Mouse (Mus musculus) erythroblast, adult 5-6 weeks (primary cell): ENCODE results near the gene Cryzl1. TPM values are rescaled to one million over a fixed set of nuclear protein-coding genes. Genes with fewer than 3 reads are reported as not detected.
"Not testable (repeated sequence)": the region's sequence is repeated elsewhere in the genome, so short reads cannot be mapped to it uniquely, and the experiment has no call there.

Experiments
- ATAC-seq: replicated peaks from 2 replicates; pipeline ENCODE4 v1.8.0; 2016; ENCODE audit warnings: moderate number of reproducible peaks, mild to moderate bottlenecking, moderate TSS enrichment, inconsistent platforms; ENCODE audit not compliant: poor library complexity, low FRiP score, severe bottlenecking
- total RNA-seq, 2 experiments: library from RNA; stranded (forward) in 1 of 2; stranded (reverse) in 1 of 2; fragments of 150-400 nt in 1 of 2; fragments of 200-764, 138-1000 nt in 1 of 2; gene quantifications; 2 replicates each; pipeline versions ENCODE4 v1.2.3 to v1.2.4; 2015 to 2017; ENCODE audit warnings: low replicate concordance in 2 of 2

Gene Cryzl1
- total RNA-seq, 2 experiments from 2014 or later, result 17.7 to 55.1 TPM

DNA sequence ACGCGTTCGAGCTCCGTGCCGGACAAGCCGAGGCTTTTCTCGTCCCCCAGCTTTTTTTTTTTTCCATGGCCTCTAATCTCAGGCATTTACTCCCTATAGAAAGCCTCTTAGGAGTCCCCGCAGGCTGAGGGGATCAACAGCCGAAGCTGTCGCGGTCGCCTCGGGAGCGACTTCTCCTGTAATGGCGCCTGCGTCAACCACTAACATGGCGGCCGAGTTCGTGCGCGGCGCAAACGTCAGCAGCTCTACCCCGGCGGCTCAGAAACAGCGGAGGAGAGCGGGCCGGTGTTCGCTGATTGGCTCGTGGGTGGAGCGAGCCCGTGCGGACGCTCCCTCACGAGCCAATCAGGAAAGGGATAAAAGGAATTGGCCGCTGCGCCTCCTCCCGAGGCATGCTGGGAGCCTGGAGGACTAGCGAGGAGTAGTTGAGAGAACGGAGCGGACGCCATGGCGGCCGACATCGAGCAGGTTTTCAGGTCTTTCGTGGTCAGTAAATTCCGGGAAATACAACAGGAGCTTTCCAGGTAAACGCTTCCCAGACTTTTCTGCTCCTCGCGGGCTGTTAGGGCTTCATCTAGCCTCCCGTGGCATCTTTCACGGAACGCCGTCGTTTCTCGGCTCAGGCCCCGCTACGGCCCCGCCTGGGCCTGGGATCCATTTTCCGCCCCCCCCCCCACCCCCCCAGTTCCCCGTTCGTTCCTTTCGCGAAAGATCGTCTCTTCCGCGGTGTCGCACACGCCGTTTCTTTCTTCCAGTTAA lies 81.1 kb downstream of the Cryzl1 start, which contains the start of gene Son:
Gene Son (plus strand): TSS at position 46 of the 759 bp plus-strand sequence.
- ATAC-seq, result peak; percentile 90

DNA sequence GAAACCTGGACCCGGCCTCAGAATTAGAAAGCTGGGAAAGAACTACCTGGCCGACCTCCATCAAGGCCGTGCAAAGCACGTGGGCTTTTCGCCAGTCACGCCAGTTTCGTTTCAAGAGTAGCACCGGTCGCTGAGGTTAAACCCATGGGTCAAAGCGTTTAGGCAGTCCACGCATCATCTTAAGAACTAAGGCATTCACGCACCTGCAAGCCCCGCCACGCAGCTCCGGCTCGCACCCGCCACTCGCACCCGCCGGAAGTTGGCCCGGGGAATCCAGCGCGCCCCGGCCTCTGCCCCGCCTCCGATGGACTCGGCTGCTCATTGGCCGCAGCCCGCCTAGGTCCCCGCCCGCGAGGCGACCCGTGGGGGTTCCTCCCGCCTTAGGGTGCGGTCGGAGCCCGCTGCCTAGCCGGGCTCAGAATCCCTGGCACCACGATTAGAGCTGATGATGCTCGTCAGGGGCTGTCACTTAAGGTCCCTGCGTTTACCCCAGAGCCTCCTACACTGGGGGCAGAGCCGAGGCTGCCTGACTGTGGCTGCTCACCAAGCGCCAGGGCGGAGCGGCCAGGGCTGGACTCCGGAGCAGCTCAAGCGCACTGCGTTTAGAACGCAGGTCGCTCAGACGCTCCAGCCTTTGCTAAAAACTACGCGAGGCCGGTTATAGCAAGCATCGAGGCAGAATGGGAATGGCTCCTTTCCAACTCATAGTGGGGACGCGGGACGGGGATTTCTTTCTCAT lies 81.9 kb downstream of the Cryzl1 start, which contains the start of gene Gart:
Gene Gart (minus strand): TSS at position 272 of the 739 bp plus-strand sequence.
- peak; percentile 87 for ATAC-seq

DNA sequence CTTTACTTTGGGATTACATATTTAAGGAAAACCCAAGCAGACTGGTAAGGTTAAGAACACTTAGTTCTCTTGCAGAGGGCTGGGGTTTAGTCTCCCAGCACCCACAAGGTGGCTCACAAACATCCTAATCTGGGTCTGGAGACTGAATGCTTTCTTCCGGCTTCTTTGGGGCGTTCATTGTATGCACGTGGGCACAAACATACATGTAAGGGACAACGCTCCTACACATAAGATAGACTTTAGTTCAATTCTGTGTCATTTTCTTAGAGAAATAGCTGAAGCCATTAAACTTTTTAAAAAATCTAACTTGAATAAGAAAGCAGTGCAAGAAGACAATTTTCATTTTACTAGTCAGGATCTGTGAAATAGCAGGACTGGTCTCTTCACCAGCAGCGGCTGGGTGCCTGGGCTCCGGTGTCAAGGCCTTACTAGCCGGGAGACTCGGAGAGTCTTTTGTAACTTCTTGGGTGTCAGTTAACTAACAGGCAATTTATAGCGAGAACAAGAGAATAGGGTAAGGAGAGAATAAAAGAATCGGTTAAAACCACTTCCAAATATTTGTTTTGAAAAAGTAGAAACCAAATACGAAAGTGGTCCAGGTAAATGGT lies 82.7 kb downstream of the Cryzl1 start:
- ATAC-seq, result no peak

DNA sequence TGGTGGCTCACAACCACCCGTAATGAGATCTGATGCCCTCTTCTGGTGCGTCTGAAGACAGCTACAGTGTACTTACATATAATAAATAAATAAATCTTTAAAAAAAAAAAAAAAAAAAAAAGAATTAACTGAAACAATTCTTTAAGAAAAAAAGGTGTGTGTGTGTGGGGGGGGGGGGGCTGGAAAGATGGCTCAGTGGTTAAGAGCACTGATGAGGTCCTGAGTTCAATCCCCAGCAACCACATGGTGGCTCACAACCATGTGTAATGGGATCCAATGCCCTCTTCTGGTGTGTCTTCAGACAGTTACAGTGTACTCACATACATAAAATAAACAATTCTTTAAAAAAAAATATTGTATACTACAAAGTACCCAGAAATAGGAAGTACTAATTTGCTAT lies 83.4 kb downstream of the Cryzl1 start:
- ATAC-seq, result not testable (repeated sequence)

DNA sequence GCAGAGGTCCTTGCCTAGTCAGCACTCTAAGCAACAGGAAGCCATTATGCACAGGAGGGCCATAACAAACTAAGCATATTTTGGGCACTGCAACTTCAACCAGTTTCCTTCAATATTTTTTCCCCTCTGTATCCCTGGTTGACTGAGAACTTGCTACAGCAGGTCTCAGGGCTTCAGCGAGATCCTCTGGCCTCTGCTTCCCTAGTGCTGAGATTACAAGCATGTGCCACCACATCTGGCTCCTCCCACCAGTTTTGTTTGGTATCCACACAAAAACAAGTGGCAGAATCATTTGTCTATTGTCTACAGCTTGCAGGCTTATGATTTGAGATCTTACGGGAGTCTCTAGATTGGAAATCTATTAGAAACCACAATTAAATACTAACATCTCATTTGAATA lies 83.9 kb downstream of the Cryzl1 start:
- ATAC-seq, result no peak

DNA sequence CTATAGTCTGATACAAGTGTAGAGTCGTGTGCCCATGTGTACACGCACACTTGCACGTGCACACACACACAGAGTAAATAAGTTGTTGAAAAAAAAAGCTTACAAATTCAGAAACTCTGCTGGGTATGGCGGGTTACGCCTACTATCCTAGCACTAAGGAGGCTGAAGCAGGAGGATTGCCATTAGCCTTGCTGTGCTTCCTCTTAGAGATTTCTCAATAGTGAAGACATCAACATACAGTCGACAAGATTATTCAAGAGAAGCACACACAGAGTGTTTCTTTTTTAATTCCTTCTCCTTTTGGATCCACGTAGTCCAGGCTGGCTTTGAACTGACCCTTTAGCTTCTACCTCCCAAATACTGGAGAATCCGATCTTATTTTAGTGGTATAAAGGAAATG lies 88.6 kb downstream of the Cryzl1 start:
- no peak for ATAC-seq

DNA sequence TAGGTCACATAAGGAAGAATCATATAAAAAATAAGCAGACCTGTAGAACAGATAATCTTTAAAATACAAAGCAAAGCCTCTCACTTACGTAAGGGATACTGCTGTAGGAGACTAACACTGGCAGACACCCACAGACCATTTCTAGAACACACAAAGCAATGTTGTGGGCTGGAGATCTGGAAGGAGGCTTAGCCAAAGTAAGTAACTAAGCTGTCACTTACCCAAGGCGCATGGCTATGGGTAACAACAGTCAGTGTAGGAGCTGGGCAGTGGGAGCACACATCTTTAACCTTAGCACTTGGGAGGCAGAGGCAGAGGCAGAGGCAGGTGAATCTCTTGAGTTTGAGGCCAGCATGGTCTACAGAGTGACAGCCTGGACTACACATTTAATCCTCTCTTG lies 89.1 kb downstream of the Cryzl1 start:
- ATAC-seq, result no peak

Other genes starting within 250 kb of the Cryzl1 start
- 81.7 and 93.6 TPM in 2 replicates for gene Ifnar1, start 243.7 kb downstream of the Cryzl1 start, total RNA-seq (2015; ENCODE audit: low replicate concordance)
- gene Ifnar1, start 243.7 kb downstream of the Cryzl1 start, total RNA-seq (2017; ENCODE audit: low replicate concordance), result 133 and 147 TPM in 2 replicates
- gene Ifngr2, start 181.9 kb downstream of the Cryzl1 start, total RNA-seq (2015; ENCODE audit: low replicate concordance), result 6.7 and 13.3 TPM in 2 replicates
- gene Ifngr2, start 181.9 kb downstream of the Cryzl1 start, total RNA-seq (2017; ENCODE audit: low replicate concordance), result 3.9 and 6.4 TPM in 2 replicates
- gene Tmem50b, start 131.2 kb downstream of the Cryzl1 start, total RNA-seq (2015; ENCODE audit: low replicate concordance), result 20.8 and 23.6 TPM in 2 replicates
- gene Tmem50b, start 131.2 kb downstream of the Cryzl1 start, total RNA-seq (2017; ENCODE audit: low replicate concordance), result 11.2 and 12.0 TPM in 2 replicates
- 4.2 TPM in 2 replicates for gene Dnajc28, start 109.9 kb downstream of the Cryzl1 start, total RNA-seq (2015; ENCODE audit: low replicate concordance)
- gene Dnajc28, start 109.9 kb downstream of the Cryzl1 start, total RNA-seq (2017; ENCODE audit: low replicate concordance), result 9.5 and 12.0 TPM in 2 replicates
- 30.5 and 37.1 TPM in 2 replicates for gene Gart, start 82.0 kb downstream of the Cryzl1 start, total RNA-seq (2015; ENCODE audit: low replicate concordance)
- gene Gart, start 82.0 kb downstream of the Cryzl1 start, total RNA-seq (2017; ENCODE audit: low replicate concordance), result 30.8 and 49.3 TPM in 2 replicates
- gene Son, start 81.5 kb downstream of the Cryzl1 start, total RNA-seq (2015; ENCODE audit: low replicate concordance), result 240 and 267 TPM in 2 replicates
- 214 and 284 TPM in 2 replicates for gene Son, start 81.5 kb downstream of the Cryzl1 start, total RNA-seq (2017; ENCODE audit: low replicate concordance)
- 17.3 and 43.0 TPM in 2 replicates for gene Donson, start 40.2 kb downstream of the Cryzl1 start, total RNA-seq (2015; ENCODE audit: low replicate concordance)
- gene Donson, start 40.2 kb downstream of the Cryzl1 start, total RNA-seq (2017; ENCODE audit: low replicate concordance), result 44.7 and 97.2 TPM in 2 replicates
- gene Itsn1, start 306 bp upstream of the Cryzl1 start, total RNA-seq (2015; ENCODE audit: low replicate concordance), result 413 and 554 TPM in 2 replicates
- 1,329 and 2,083 TPM in 2 replicates for gene Itsn1, start 306 bp upstream of the Cryzl1 start, total RNA-seq (2017; ENCODE audit: low replicate concordance)